13 mouse cellular contexts compared by ENCODE assay signal in the genomic region with DNA sequence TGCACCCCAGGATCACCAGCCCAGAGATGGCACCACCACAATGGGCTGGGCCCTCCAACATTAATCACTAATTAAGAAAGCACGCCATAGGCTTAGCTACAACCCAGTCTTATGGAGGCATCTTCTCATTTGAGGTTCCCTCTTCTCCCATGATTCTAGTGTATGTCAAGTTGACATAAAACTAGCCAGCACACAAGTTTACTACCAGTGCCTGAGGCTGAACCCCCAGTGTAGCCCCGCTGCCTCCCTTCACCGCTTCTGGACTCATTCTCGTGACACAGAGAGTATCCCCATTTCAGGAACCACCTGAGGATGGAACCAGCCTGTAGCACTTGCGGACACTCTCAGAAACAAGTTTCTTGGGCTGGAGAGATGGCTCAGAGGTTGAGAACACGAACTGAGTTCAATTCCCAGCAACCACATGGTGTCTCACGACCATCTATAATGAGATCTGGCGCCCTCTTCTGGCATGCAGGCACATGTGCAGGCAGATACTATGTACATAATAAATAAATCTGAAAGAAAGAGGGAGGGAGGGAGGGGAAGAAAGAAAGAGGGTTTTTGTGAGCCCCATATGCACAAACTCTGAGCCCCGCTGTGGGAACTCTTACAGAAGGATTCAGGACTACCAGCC. TPM values are rescaled to one million over a fixed set of nuclear protein-coding genes. Genes with fewer than 3 reads are reported as not detected.
DNase-seq lines count a peak whose midpoint lies in the region; ATAC-seq and TF ChIP-seq lines count a peak whose summit lies in the region.
"Had no signal": no experiment of that assay in that cellular context is flagged by ENCODE, and none has a peak within 500 bp of the region (broad histone marks: within the 10 kb centered on the region; RNA-seq: fewer than 3 reads in every experiment).

No protein-coding gene starts in this region.

- 59% methylated on average over 9 of the region's 9 CpGs for WGBS in liver, postnatal 0 days (ENCODE audit: insufficient replicate concordance)
- 55% methylated on average over 9 of the region's 9 CpGs for WGBS in bone marrow, adult 2 months
- WGBS in forebrain, embryonic 13.5 days: 62% methylated on average over 9 of the region's 9 CpGs

- dilution Hi-C loops in CH12.LX (cut with MboI; ENCODE audit: extremely low pct_ligation_motif_present, extremely low pct_unique_long_range_greater_than_20kb, low sequenced_read_pairs): no loop called here

- no peaks in the 10 kb centered on the region for H3K36me3 ChIP-seq in liver, postnatal 0 days (replicated peaks; ENCODE audit: insufficient read depth, low read length)
- no peaks in the 10 kb centered on the region for H3K36me3 ChIP-seq in CH12.LX (replicated peaks in 1 of 2; ENCODE audit: control insufficient read depth in 1 of 2, insufficient read depth in 1 of 2, low read length in 1 of 2)
- no peaks in the 10 kb centered on the region for H3K36me3 ChIP-seq in forebrain, embryonic 13.5 days (ENCODE audit: poor library complexity, severe bottlenecking)
- H3K36me3 ChIP-seq: hindbrain, embryonic 10.5 days; kidney, embryonic 15.5 days had no signal

- no peak for TF ChIP-seq EP300 in liver, postnatal 0 days (IDR thresholded peaks at IDR 0.05; ENCODE audit: low read depth)
- TF ChIP-seq EP300 in CH12.LX (IDR thresholded peaks at IDR 0.05; ENCODE audit: low read length): no peak

- TF ChIP-seq RAD21 in CH12.LX (IDR thresholded peaks at IDR 0.05; ENCODE audit: low read depth, low read length): peak; percentile 29

- no peak for TF ChIP-seq POLR2A in CH12.LX (IDR thresholded peaks at IDR 0.05; ENCODE audit: low read depth, low read length)
- no peak for TF ChIP-seq POLR2A in bone marrow, adult 2 months (IDR thresholded peaks at IDR 0.05; ENCODE audit: borderline replicate concordance, control insufficient read depth, low read depth, low read length)

- no peak overlapping the region for H3K4me2 ChIP-seq in liver, postnatal 0 days (ENCODE audit: low read depth, low read length)
- no peak overlapping the region for H3K4me2 ChIP-seq in CH12.LX (ENCODE audit: insufficient read depth, low read depth, poor library complexity, severe bottlenecking)
- no peak overlapping the region for H3K4me2 ChIP-seq in forebrain, embryonic 13.5 days
- H3K4me2 ChIP-seq: kidney, embryonic 15.5 days had no signal

- no peaks in the 10 kb centered on the region for H3K27me3 ChIP-seq in liver, postnatal 0 days (ENCODE audit: insufficient read depth, low read length)
- H3K27me3 ChIP-seq in CH12.LX (replicated peaks): peaks cover 52% of the 10 kb centered on the region
- H3K27me3 ChIP-seq in forebrain, embryonic 13.5 days: 0 out of 2 replicates have a peak, but pooled peaks cover 4% of the 10 kb centered on the region

- DNase-seq in gastrocnemius, adult 2 months: no peak
- no peak for DNase-seq in gastrocnemius, postnatal 4 days (ENCODE audit: low spot score in 2 of 2)
- no peak for DNase-seq in liver, postnatal 0 days
- DNase-seq in liver: no peak
- DNase-seq in CH12.LX (ENCODE audit: extremely low read depth): no peak
- DNase-seq in right cerebral cortex, adult 18-20 months: no peak
- DNase-seq: cerebellum, postnatal 14 days had no signal

- in situ Hi-C loops in CH12.LX (cut with MboI; ENCODE audit: low pct_ligation_motif_present, low pct_unique_long_range_greater_than_20kb, low sequenced_read_pairs): no loop called here

- intact Hi-C loops in gastrocnemius, adult 2 months (cut with DNase I): no loop called here

- no peak overlapping the region for H3K4me3 ChIP-seq in gastrocnemius, adult 2 months
- H3K4me3 ChIP-seq in liver, postnatal 0 days (ENCODE audit: low read depth, low read length): no peak overlapping the region
- H3K4me3 ChIP-seq in CH12.LX (replicated peaks in 1 of 3; ENCODE audit: low read depth in 2 of 3, low read length in 2 of 3, poor library complexity in 1 of 3): no peak overlapping the region
- H3K4me3 ChIP-seq in bone marrow, adult 2 months (replicated peaks; ENCODE audit: control insufficient read depth, low read depth, low read length): no peak overlapping the region
- H3K4me3 ChIP-seq in forebrain, embryonic 13.5 days: no peak overlapping the region
- H3K4me3 ChIP-seq: hindbrain, embryonic 10.5 days; kidney, embryonic 15.5 days had no signal

- no peaks in the 10 kb centered on the region for H3K79me2 ChIP-seq in CH12.LX (replicated peaks; ENCODE audit: control insufficient read depth, extremely low read depth, insufficient read depth, poor library complexity, severe bottlenecking)

- no peaks in the 10 kb centered on the region for H3K9me3 ChIP-seq in liver, postnatal 0 days (ENCODE audit: low read length)
- H3K9me3 ChIP-seq in CH12.LX (replicated peaks; ENCODE audit: low read length): no peaks in the 10 kb centered on the region
- H3K9me3 ChIP-seq in forebrain, embryonic 13.5 days (replicated peaks): no peaks in the 10 kb centered on the region
- H3K9me3 ChIP-seq: hindbrain, embryonic 10.5 days; kidney, embryonic 15.5 days had no signal

- no peak for ATAC-seq in liver, postnatal 0 days
- no peak for ATAC-seq in forebrain, embryonic 13.5 days

- TF ChIP-seq CTCF in gastrocnemius, adult 2 months (IDR thresholded peaks at IDR 0.05): peak; percentile 33
- TF ChIP-seq CTCF in liver, postnatal 0 days (IDR thresholded peaks at IDR 0.05; ENCODE audit: low read depth): peak; percentile 55
- peak; percentile 17 to 65; a peak in 2 of 4 replicates for TF ChIP-seq CTCF in CH12.LX (conservative IDR thresholded peaks at IDR 0.05 in 1 of 2, IDR thresholded peaks at IDR 0.05 in 1 of 2; ENCODE audit: low read depth in 2 of 2, low read length in 2 of 2)
- peak; percentile 55 for TF ChIP-seq CTCF in bone marrow, adult 2 months (IDR thresholded peaks at IDR 0.05; ENCODE audit: control insufficient read depth, insufficient read depth, low read length)

- H3K4me1 ChIP-seq in liver, postnatal 0 days (ENCODE audit: insufficient read depth): no peaks in the 10 kb centered on the region
- no peaks in the 10 kb centered on the region for H3K4me1 ChIP-seq in CH12.LX (ENCODE audit: control insufficient read depth in 1 of 2, insufficient read depth in 2 of 2)
- no peaks in the 10 kb centered on the region for H3K4me1 ChIP-seq in bone marrow, adult 2 months (ENCODE audit: control insufficient read depth, insufficient read depth, low read length)
- no peaks in the 10 kb centered on the region for H3K4me1 ChIP-seq in forebrain, embryonic 13.5 days
- H3K4me1 ChIP-seq: kidney, embryonic 15.5 days had no signal

- H3K27ac ChIP-seq in gastrocnemius, adult 2 months: no peak overlapping the region
- no peak overlapping the region for H3K27ac ChIP-seq in liver, postnatal 0 days (ENCODE audit: low read depth)
- no peak overlapping the region for H3K27ac ChIP-seq in CH12.LX (ENCODE audit: insufficient read depth, low read depth)
- H3K27ac ChIP-seq in bone marrow, adult 2 months (ENCODE audit: control insufficient read depth, insufficient read depth, low read depth, low read length, poor library complexity): no peak overlapping the region
- H3K27ac ChIP-seq in forebrain, embryonic 13.5 days: no peak overlapping the region
- H3K27ac ChIP-seq: hindbrain, embryonic 10.5 days; kidney, embryonic 15.5 days; macrophage had no signal

- no peak overlapping the region for H3K9ac ChIP-seq in liver, postnatal 0 days (replicated peaks)
- no peak overlapping the region for H3K9ac ChIP-seq in CH12.LX (ENCODE audit: insufficient read depth, low read depth)
- no peak overlapping the region for H3K9ac ChIP-seq in forebrain, embryonic 13.5 days
- H3K9ac ChIP-seq: kidney, embryonic 15.5 days had no signal

RNA-seq across cellular contexts. Expression of a gene that starts 16.0 kb away (rescaled TPM):
- total RNA-seq in gastrocnemius, adult 2 months (2021): not detected
- total RNA-seq in gastrocnemius, postnatal 4 days (2021): not detected
- 0.39 TPM in 1 of 2 replicates, not detected in the other for polyA plus RNA-seq in liver, postnatal 0 days (2015; fragmentation: Nextera tagmentation; extraction: Ambion mirVana)
- 2.9 and 3.4 TPM in 2 replicates for total RNA-seq in CH12.LX (2012; rRNA removed)
- not detected in 2 replicates for total RNA-seq in CH12.LX (2014; rRNA removed)
- 1.3 and 1.9 TPM in 2 replicates for polyA plus RNA-seq in CH12.LX (2012; ENCODE audit: insufficient read length, low read depth)
- 4.0 and 6.2 TPM in 2 replicates for polyA plus RNA-seq in bone marrow, adult 2 months (2011; ENCODE audit: insufficient read depth, insufficient read length, low replicate concordance, missing spikeins)
- polyA plus RNA-seq in forebrain, embryonic 13.5 days (2015; fragmentation: Nextera tagmentation; extraction: Ambion mirVana): 0.61 TPM in 1 of 2 replicates, not detected in the other
- polyA plus RNA-seq: macrophage had no signal

RNA-seq across cellular contexts. Expression of a gene that starts 26.2 kb away (rescaled TPM):
- under 1 TPM; 0.77 to 0.86 TPM for total RNA-seq in gastrocnemius, adult 2 months (2021)
- 1 to 10 TPM; 7.7 to 8.6 TPM for total RNA-seq in gastrocnemius, postnatal 4 days (2021)
- 7.4 TPM in 2 replicates for polyA plus RNA-seq in liver, postnatal 0 days (2015; fragmentation: Nextera tagmentation; extraction: Ambion mirVana)
- total RNA-seq in CH12.LX (2012; rRNA removed) (24.8 and 34.5 TPM in 2 replicates), CH12.LX (2014; rRNA removed) (11.9 and 14.5 TPM in 2 replicates)
- 38.2 and 49.9 TPM in 2 replicates for polyA plus RNA-seq in CH12.LX (2012; ENCODE audit: insufficient read length, low read depth)
- polyA plus RNA-seq in bone marrow, adult 2 months (2011; ENCODE audit: insufficient read depth, insufficient read length, low replicate concordance, missing spikeins): 58.2 and 136 TPM in 2 replicates
- polyA plus RNA-seq in forebrain, embryonic 13.5 days (2015; fragmentation: Nextera tagmentation; extraction: Ambion mirVana): 24.6 and 30.1 TPM in 2 replicates

RNA-seq across cellular contexts. Expression of a gene that starts 26.5 kb away (rescaled TPM):
- 1 to 10 TPM; 3.9 to 4.0 TPM for total RNA-seq in gastrocnemius, adult 2 months (2021)
- 1 to 10 TPM; 7.9 to 8.1 TPM for total RNA-seq in gastrocnemius, postnatal 4 days (2021)
- 3.8 and 3.9 TPM in 2 replicates for polyA plus RNA-seq in liver, postnatal 0 days (2015; fragmentation: Nextera tagmentation; extraction: Ambion mirVana)
- total RNA-seq in CH12.LX (2012; rRNA removed) (5.8 and 7.2 TPM in 2 replicates), CH12.LX (2014; rRNA removed) (4.4 and 5.6 TPM in 2 replicates)
- polyA plus RNA-seq in CH12.LX (2012; ENCODE audit: insufficient read length, low read depth): 11.7 and 13.8 TPM in 2 replicates
- 3.6 and 8.6 TPM in 2 replicates for polyA plus RNA-seq in bone marrow, adult 2 months (2011; ENCODE audit: insufficient read depth, insufficient read length, low replicate concordance, missing spikeins)
- 22.3 and 24.7 TPM in 2 replicates for polyA plus RNA-seq in forebrain, embryonic 13.5 days (2015; fragmentation: Nextera tagmentation; extraction: Ambion mirVana)

RNA-seq across cellular contexts. Expression of a gene that starts 34.9 kb away (rescaled TPM):
- total RNA-seq in gastrocnemius, adult 2 months (2021): not detected
- not detected for total RNA-seq in gastrocnemius, postnatal 4 days (2021)
- polyA plus RNA-seq in liver, postnatal 0 days (2015; fragmentation: Nextera tagmentation; extraction: Ambion mirVana): not detected in 2 replicates
- total RNA-seq in CH12.LX (2012; rRNA removed) (not detected in 2 replicates), CH12.LX (2014; rRNA removed) (not detected in 2 replicates)
- polyA plus RNA-seq in CH12.LX (2012; ENCODE audit: insufficient read length, low read depth): not detected in 2 replicates
- not detected in 2 replicates for polyA plus RNA-seq in bone marrow, adult 2 months (2011; ENCODE audit: insufficient read depth, insufficient read length, low replicate concordance, missing spikeins)
- not detected in 2 replicates for polyA plus RNA-seq in forebrain, embryonic 13.5 days (2015; fragmentation: Nextera tagmentation; extraction: Ambion mirVana)
- total RNA-seq: heart, adult 8-10 months had no signal
- polyA plus RNA-seq: hindbrain, embryonic 10.5 days; macrophage had no signal

RNA-seq across cellular contexts. Expression of a gene that starts 53.2 kb away (rescaled TPM):
- under 1 TPM in 1 of 2 experiments, not detected in 1; 0.33 TPM for total RNA-seq in gastrocnemius, adult 2 months (2021)
- under 1 TPM; 0.44 to 0.49 TPM for total RNA-seq in gastrocnemius, postnatal 4 days (2021)
- 12.3 and 14.7 TPM in 2 replicates for polyA plus RNA-seq in liver, postnatal 0 days (2015; fragmentation: Nextera tagmentation; extraction: Ambion mirVana)
- total RNA-seq in CH12.LX (2012; rRNA removed) (not detected in 2 replicates), CH12.LX (2014; rRNA removed) (not detected in 2 replicates)
- not detected in 2 replicates for polyA plus RNA-seq in CH12.LX (2012; ENCODE audit: insufficient read length, low read depth)
- polyA plus RNA-seq in bone marrow, adult 2 months (2011; ENCODE audit: insufficient read depth, insufficient read length, low replicate concordance, missing spikeins): 1.7 TPM in 1 of 2 replicates, not detected in the other
- polyA plus RNA-seq in forebrain, embryonic 13.5 days (2015; fragmentation: Nextera tagmentation; extraction: Ambion mirVana): 0.18 TPM in 1 of 2 replicates, not detected in the other
- polyA plus RNA-seq: macrophage had no signal
